Mouse (Mus musculus): ENCODE measurements around the gene Dbp.

DNA sequence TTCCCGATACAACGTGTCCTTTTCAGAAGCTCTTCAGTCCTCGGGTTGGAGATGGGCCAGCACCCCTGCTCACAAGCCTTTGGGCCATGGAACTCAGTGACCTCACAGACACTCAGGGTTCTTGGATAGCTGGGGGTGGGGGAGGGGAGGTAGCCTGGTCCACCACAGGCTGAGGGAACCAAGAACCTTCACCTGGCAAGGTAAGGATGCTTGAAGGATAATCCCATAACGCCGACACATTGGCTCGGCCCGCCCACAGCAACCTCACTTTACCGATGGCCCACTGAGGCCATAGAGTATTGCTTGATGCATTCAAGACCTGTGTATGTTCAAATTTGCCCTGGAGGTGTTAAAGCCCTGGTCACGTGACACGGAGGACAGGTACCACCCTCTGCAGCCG, 20.8 kb downstream of the Dbp start, which contains the start of gene Spaca4:
- no peak for TF ChIP-seq ZNF384 (IDR thresholded peaks at IDR 0.05; ENCODE audit: low read depth, low read length)
- TF ChIP-seq HCFC1 (IDR thresholded peaks at IDR 0.05; ENCODE audit: borderline replicate concordance, insufficient read depth, low read length), result no peak
- TF ChIP-seq CHD2 (IDR thresholded peaks at IDR 0.05; ENCODE audit: low read depth, low read length), result no peak

Measured in ES-E14 (cell line).